Comparison of ENCODE assay signal across 11 mouse cellular contexts in the genomic region with DNA sequence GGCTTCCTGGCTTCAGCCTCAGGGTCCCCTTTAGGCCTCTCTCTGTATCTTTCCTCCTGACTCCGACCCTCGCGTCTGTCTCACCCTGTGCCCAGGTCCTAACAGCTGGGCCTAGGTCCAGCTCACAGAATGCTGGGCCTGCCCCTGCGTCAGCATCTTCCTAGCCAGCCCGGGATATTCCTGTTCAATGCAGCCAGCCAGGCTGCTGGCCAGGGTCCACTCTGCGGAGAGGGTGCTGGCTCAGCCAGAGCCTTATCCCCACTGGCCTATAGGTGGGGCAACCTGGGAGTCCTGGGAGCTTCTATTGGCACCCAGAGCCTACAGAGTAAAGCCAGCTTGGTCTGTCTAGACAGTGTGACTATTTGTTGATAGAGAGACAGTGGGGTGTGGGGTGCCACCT. TPM values are rescaled to one million over a fixed set of nuclear protein-coding genes. Genes with fewer than 3 reads are reported as not detected.
DNase-seq lines count a peak whose midpoint lies in the region; ATAC-seq lines count a peak whose summit lies in the region.
"Had no signal": no experiment of that assay in that cellular context is flagged by ENCODE, and none has a peak within 500 bp of the region (broad histone marks: within the 10 kb centered on the region; RNA-seq: fewer than 3 reads in every experiment).

No protein-coding gene starts in this region.

- no peak overlapping the region for H3K4me2 ChIP-seq in kidney, embryonic 14.5 days (replicated peaks; ENCODE audit: low read depth, low read length)
- peak overlapping the region; percentile 35; the same call in 1 of the 2 replicates for H3K4me2 ChIP-seq in heart, embryonic 16.5 days (ENCODE audit: low read depth, low read length)
- H3K4me2 ChIP-seq in liver, embryonic 12.5 days, result peak overlapping the region; percentile 93

- WGBS in kidney, embryonic 14.5 days, result 81% methylated on average over 6 of the region's 6 CpGs
- 65% methylated on average over 6 of the region's 6 CpGs for WGBS in heart, embryonic 16.5 days
- 68% methylated on average over 6 of the region's 6 CpGs for WGBS in liver, embryonic 12.5 days (ENCODE audit: insufficient replicate concordance)

- DNase-seq in kidney, adult 11 months, result peak; percentile 91
- no peak for DNase-seq in layer of hippocampus, adult 11-12 months (ENCODE audit: low spot score)
- no peak for DNase-seq in retina, postnatal 1 day
- no peak for DNase-seq in layer of hippocampus, adult 8-10 months (ENCODE audit: low spot score in 2 of 2)
- DNase-seq: thymus, adult 2 months had no signal

- H3K4me3 ChIP-seq in kidney, embryonic 14.5 days (ENCODE audit: low read length), result no peak overlapping the region
- no peak overlapping the region for H3K4me3 ChIP-seq in heart, embryonic 16.5 days (ENCODE audit: low read length)
- H3K4me3 ChIP-seq in liver, embryonic 12.5 days, result peak overlapping the region; percentile 89

- 0 out of 2 replicates have a peak, but pooled peaks cover 4% of the 10 kb centered on the region for H3K4me1 ChIP-seq in kidney, embryonic 14.5 days (ENCODE audit: control insufficient read depth, insufficient read depth, low read length)
- peaks cover 32% of the 10 kb centered on the region for H3K4me1 ChIP-seq in heart, embryonic 16.5 days (ENCODE audit: control insufficient read depth, insufficient read depth, low read length)
- H3K4me1 ChIP-seq in liver, embryonic 12.5 days, result peaks cover 85% of the 10 kb centered on the region

- no peak overlapping the region for H3K9ac ChIP-seq in kidney, embryonic 14.5 days (ENCODE audit: low read depth, low read length)
- no peak overlapping the region for H3K9ac ChIP-seq in heart, embryonic 16.5 days (ENCODE audit: low read length)
- H3K9ac ChIP-seq in liver, embryonic 12.5 days, result peak overlapping the region; percentile 96
- H3K9ac ChIP-seq: embryonic facial prominence, embryonic 12.5 days had no signal

- H3K9me3 ChIP-seq in kidney, embryonic 14.5 days (ENCODE audit: control insufficient read depth, low read length), result no peaks in the 10 kb centered on the region
- H3K9me3 ChIP-seq in heart, embryonic 16.5 days (replicated peaks; ENCODE audit: control insufficient read depth, low read length), result no peaks in the 10 kb centered on the region
- no peaks in the 10 kb centered on the region for H3K9me3 ChIP-seq in liver, embryonic 12.5 days (replicated peaks)
- H3K9me3 ChIP-seq: embryonic facial prominence, embryonic 12.5 days had no signal

- H3K27ac ChIP-seq in kidney, embryonic 14.5 days (ENCODE audit: low read depth, low read length), result no peak overlapping the region
- H3K27ac ChIP-seq in heart, embryonic 16.5 days (ENCODE audit: low read length), result no peak overlapping the region
- H3K27ac ChIP-seq in liver, embryonic 12.5 days, result peak overlapping the region; percentile 94
- H3K27ac ChIP-seq: embryonic facial prominence, embryonic 12.5 days had no signal

- H3K27me3 ChIP-seq in kidney, embryonic 14.5 days (ENCODE audit: control insufficient read depth, insufficient read depth, low read length), result peaks cover 3% of the 10 kb centered on the region; the same call in 1 of the 2 replicates
- no peaks in the 10 kb centered on the region for H3K27me3 ChIP-seq in heart, embryonic 16.5 days (ENCODE audit: control insufficient read depth, insufficient read depth, low read length)
- H3K27me3 ChIP-seq in liver, embryonic 12.5 days (replicated peaks), result no peaks in the 10 kb centered on the region
- H3K27me3 ChIP-seq: Patski had no signal

- H3K36me3 ChIP-seq in kidney, embryonic 14.5 days (ENCODE audit: control insufficient read depth, insufficient read depth, low read length), result no peaks in the 10 kb centered on the region
- H3K36me3 ChIP-seq in heart, embryonic 16.5 days (ENCODE audit: control insufficient read depth, insufficient read depth), result no peaks in the 10 kb centered on the region
- peaks cover 54% of the 10 kb centered on the region for H3K36me3 ChIP-seq in liver, embryonic 12.5 days
- H3K36me3 ChIP-seq: embryonic facial prominence, embryonic 12.5 days had no signal

- ATAC-seq in kidney, embryonic 14.5 days (ENCODE audit: low FRiP score, low TSS enrichment), result no peak
- ATAC-seq in erythroblast, adult 5-6 weeks (replicated peaks; ENCODE audit: low FRiP score, poor library complexity, severe bottlenecking), result 0 out of 2 replicates have a peak, but pooled peaks have one; percentile 3
- no peak for ATAC-seq in heart, embryonic 16.5 days (replicated peaks; ENCODE audit: extremely low read depth, insufficient read depth, low FRiP score)
- ATAC-seq in liver, embryonic 12.5 days, result no peak
- ATAC-seq: Patski had no signal

RNA-seq across cellular contexts. Expression of a gene that starts 1.6 kb away (rescaled TPM):
- polyA plus RNA-seq in kidney, embryonic 14.5 days (2014; fragmentation: Nextera tagmentation; extraction: Ambion mirVana), result 0.09 TPM in 1 of 2 replicates, not detected in the other
- total RNA-seq in erythroblast, adult 5-6 weeks (2015; ENCODE audit: low replicate concordance), result 2.7 TPM in 1 of 2 replicates, not detected in the other
- 3.7 and 3.9 TPM in 2 replicates for total RNA-seq in erythroblast, adult 5-6 weeks (2017; ENCODE audit: low replicate concordance)
- 0.05 and 0.10 TPM in 2 replicates for polyA plus RNA-seq in heart, embryonic 16.5 days (2015; fragmentation: Nextera tagmentation; extraction: Ambion mirVana)
- 0.42 and 0.45 TPM in 2 replicates for polyA plus RNA-seq in liver, embryonic 12.5 days (2016; fragmentation: Nextera tagmentation; extraction: Ambion mirVana)
- total RNA-seq in layer of hippocampus, adult 8-10 months (2022), result under 1 TPM in 2 of 4 experiments, not detected in 2; 0.20 to 0.23 TPM
- polyA plus RNA-seq: embryonic facial prominence, embryonic 12.5 days had no signal

RNA-seq across cellular contexts. Expression of a gene that starts 2.2 kb away (rescaled TPM):
- 52.5 and 78.5 TPM in 2 replicates for polyA plus RNA-seq in kidney, embryonic 14.5 days (2014; fragmentation: Nextera tagmentation; extraction: Ambion mirVana)
- 1,733 and 1,940 TPM in 2 replicates for total RNA-seq in erythroblast, adult 5-6 weeks (2015; ENCODE audit: low replicate concordance)
- total RNA-seq in erythroblast, adult 5-6 weeks (2017; ENCODE audit: low replicate concordance), result 3,282 and 3,570 TPM in 2 replicates
- polyA plus RNA-seq in heart, embryonic 16.5 days (2015; fragmentation: Nextera tagmentation; extraction: Ambion mirVana), result 67.4 and 68.6 TPM in 2 replicates
- 177 and 187 TPM in 2 replicates for polyA plus RNA-seq in liver, embryonic 12.5 days (2016; fragmentation: Nextera tagmentation; extraction: Ambion mirVana)
- total RNA-seq in layer of hippocampus, adult 8-10 months (2022), result 10 to 100 TPM; 23.0 to 27.9 (median 25.7) TPM
